Mouse (Mus musculus) cerebellum, postnatal 36 days (tissue): ENCODE measurements at regions not wholly inside any gene's neighbourhood (a gene's known extent, or its start where the extent isn't known, plus 50 kb on each side); places are given as distances from the start of the nearest gene placed in this dataset.

ENCODE experiments used
- DNase-seq, 2 experiments: peaks; one replicate each; pipeline ENCODE4 v3.0.0; 2021 to 2022; ENCODE audit warnings: mixed read lengths in 2 of 2

GRCm38 (mm10) chr10:37314746-37315430, 176.2 kb upstream of the Marcks start:
- peak; percentile 80 to 83 for DNase-seq

DNA sequence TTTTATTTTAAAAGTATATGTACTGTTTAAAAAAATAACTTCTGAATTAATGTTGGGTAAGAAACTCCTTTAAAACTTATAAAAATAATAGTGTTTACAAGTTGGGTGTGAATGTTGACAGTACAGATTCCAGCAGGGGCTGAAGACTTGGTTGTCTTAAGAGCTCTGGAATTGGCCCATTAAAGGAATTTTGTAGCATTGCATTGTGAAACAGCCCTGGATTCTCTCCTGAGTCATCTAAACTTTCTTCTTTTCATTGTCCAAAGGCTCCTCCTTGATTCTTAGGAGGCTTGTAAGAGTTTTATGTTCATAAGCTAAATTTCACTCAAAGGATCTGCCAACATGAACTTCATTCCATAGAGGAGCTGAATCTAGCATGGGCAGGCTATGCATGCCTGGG, 174.7 kb upstream of the Marcks start:
- DNase-seq, result no peak

DNA sequence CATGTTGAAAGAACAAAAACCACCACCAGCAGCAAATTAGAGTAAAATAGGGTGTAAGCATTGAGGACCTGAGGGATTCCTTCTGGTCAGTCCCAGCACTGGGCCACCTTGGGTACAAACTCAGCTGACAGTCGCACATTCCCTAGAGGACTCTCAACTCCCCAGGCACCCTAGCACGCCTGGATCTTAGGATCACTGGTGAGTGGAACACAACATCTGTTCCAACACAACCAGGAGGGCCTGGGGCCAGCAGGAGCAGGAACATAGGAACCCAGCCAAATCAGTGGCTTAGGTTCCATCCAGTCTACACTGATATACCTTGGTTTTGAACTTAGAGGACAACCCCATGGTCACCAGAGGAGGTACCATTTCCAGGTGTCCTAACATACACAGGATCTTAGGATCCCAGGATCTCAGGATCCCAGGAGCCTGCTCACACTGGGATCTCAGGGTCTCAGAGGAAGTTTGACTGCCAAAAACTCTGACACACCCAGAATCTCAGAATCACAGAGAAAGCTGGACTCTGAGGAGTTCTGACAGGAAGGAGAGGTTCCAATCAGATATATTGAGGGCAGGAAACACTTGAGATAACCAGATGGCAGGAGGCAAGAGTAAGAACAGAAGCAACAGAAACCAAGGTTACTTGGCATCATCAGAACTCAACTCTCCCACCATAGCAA, 171.7 kb upstream of the Marcks start:
- no peak for DNase-seq

- DNase-seq, result no peak
Observed at GRCm38 (mm10) chr10:37304656-37305055, 165.9 kb upstream of the Marcks start.

GRCm38 (mm10) chr10:37300181-37300889, 161.6 kb upstream of the Marcks start:
- DNase-seq, result no peak

- DNase-seq, result no peak
Observed at GRCm38 (mm10) chr10:37298689-37299421, 160.1 kb upstream of the Marcks start.

- DNase-seq, result no peak
Observed at GRCm38 (mm10) chr10:37294231-37294630, 155.5 kb upstream of the Marcks start.

DNA sequence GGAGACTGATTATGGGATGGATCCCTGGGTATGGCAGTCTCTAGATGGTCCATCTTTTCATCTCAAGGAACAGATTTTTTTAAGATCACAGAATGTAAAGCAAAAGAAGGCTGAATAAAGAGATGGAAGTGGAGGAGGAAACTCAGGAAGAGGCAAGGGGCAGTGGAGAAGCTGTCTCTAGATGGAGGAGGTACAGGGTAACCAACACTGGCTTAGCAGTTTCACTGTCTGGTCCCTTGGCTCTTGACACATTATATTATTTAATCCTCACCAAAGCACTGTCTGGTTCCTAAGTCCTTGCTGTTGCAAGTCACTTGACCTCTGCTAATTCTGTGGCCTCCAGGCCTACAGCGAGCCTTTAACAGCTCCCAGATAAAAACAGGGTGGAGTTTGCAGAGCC, 154.6 kb upstream of the Marcks start:
- no peak for DNase-seq

DNA sequence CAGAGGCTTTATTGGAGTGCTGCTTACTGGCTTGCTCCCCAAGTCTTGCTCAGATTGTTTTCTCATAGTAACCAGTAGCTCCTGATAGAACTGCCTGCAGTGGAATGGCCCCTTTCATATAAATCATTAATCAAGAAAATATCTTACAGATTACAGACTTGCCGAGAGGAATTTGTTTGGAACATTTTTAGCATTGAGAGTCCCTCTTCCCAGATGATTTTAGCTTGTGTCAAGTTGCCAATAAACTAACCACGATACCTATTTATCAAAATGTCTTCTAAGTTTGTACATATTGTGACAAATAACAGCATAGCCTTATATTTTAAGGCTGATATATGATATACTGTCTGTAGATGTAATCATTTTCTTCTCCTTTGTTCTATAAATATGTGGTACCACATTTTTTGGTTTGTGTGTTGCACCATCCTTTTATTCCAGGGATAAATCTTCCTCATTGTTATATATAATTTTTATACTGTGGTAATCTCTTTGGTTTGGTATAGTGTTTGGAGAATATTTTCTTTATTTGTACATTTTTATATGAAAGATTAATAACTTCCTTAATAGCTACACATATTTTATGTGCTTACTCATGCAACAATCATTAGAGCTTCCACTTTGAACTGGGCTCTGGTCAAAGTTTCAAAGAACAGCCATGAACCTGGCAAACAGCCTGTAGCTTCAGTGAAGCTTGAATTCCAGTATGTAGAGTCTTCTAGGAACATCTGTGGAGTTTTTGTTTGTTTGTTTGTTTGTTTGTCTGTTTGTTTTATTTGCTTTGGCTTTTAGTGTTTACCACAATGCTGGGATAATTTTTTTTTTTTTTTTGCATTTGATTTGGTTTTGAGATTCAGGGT, 153.1 kb upstream of the Marcks start:
- no peak for DNase-seq

DNA sequence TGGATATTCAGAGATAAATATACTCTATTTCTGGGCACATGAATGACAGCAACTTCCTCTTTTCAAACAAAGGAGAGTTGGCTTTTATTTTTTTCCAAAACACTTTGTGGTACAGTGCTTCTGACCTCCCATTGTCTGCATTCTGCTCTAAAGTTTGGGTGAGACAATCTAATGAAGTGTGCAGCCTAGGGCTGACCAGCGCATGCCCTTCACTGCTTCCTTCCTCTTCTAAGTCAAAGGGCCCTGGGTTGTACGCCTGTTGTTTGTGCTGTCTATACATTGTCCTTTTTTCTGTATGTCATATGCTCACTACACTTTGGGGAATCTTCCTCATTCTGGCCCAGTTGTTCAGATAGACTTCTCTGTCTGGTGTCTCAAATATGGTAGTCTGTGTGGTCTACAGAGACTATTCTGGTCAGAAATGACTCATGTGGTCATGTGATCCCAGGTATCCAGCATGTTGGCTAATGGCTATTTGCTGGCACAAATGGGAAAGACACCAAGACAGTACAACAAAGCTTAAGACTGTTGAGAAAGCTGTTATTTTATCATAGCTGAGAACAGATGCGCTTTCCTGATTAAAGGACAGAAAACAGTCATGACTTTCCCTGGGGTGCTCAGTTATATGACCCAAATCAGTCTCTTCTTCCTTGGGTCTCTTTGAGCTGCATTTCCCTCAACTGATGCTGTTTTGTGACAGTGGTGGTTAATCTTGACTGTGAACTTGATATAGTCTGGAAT, 151.4 kb upstream of the Marcks start:
- DNase-seq, result no peak

DNA sequence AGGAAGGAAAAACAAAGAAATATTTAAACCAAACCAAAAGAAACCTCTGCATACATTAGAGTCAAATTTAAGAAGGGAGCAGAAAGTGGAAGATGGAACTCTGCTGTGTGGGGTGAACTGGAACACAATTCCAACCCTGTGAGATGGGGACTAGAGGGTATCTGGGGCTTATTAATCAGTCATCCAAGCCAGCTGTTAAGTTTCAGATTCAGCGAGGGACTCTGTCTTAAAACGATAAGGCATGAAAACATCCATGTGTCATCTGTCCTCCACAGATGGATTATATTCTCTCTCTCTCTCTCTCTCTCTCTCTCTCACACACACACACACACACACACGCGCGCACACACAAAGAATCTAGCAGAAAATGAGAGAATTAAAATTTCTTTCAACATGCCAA, 147.6 kb upstream of the Marcks start:
- DNase-seq, result no peak

DNA sequence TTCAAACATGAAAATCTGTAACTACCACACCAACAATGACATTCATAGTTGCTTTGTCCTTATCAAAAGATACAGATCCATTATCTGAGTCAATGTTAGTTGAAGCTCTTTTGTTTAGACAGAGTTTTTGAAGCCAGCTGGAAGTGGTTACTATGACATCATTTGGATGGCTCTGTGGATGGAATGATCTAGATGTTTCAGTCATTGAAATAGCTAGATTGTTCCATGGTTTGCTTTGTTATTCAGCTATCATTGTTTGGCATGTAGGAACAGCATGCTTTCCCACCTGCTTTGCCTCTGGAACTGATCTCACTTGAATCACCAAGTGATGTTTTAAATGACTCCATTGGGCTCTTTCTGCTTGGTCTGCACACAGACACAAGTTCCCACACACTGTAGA, 144.2 kb upstream of the Marcks start:
- no peak for DNase-seq

- DNase-seq, result no peak
Observed at GRCm38 (mm10) chr10:37280823-37281222, 142.1 kb upstream of the Marcks start.

GRCm38 (mm10) chr10:37280150-37280820, 141.6 kb upstream of the Marcks start:
- no peak for DNase-seq

GRCm38 (mm10) chr10:37279316-37279715, 140.6 kb upstream of the Marcks start:
- no peak for DNase-seq

DNA sequence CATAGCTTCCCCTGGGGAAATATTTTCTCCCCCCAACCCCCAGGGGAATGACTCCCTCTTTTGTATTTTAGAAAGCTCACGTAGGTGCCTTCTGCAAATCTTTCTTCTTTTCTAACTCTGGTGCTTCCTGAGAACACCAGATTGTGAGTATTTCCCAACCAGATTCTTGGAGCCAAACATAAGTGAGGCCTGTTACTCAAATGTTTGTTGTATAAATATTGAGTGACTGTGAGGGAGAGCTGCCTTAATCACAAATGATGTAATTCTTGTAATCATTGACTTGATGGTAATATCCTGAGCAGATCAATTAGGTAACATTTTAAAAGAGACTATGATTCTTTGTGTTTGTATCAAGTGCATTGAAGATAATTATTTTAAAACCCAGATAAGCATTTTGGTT, 137.1 kb upstream of the Marcks start:
- DNase-seq, result no peak

GRCm38 (mm10) chr10:37275271-37275670, 136.6 kb upstream of the Marcks start:
- no peak for DNase-seq

DNA sequence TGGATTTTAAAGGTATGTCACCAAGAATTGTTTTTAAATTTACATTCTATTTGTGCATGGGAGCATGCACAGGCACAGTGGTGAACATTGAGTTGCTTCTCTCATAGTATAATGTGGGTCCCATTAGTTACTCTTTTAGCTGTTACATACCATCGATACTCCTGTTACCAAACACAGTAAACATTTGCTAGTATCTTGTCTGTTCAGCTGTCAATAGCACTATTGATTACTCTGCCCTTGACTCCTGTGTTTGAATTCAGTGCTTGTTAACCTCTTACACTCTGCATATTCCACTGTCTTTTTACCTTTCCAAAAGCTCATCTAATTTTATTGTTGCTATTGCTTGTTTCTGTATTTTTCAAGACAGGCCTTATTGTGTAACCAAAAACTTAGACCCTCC, 133.2 kb upstream of the Marcks start:
- DNase-seq, result no peak

DNA sequence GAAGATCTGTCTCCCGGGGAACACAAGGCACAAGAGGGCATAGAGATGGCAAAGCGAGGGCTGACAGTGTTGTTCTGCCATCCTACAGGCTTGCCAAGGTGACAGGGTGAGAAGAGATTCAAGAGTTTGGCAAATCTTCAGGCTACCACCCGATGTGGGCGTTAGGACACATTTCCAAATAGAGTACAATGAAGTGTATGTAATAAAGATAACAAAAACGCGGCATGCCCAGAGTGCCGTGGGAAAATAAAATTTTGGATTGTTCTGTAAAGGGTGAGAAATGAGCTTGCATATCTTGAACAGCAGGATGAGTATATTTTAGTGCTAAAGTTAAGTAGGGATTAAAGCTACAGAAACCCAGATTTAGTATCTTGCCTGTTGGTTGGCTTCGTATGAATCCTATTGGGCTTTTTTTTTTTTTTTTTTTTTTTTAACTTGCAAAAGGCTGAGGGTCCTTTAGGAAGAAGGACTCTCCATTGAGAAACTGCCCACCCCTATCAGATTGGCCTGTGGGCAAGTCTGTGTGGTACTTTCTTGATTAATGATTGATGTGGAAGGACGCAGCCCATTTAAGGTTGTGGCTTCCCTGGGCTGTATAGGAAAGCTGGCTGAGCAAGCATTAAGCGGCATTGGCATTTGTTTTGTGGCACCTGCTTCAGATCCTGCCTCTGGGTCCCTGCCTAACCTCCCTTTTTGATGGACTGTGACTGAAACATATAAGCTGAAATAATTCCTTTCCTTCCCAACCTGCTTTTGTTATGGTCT, 131.7 kb upstream of the Marcks start:
- peak; percentile 3 to 9 for DNase-seq

GRCm38 (mm10) chr10:37266909-37267308, 128.2 kb upstream of the Marcks start:
- no peak for DNase-seq
